Mouse (Mus musculus): ENCODE measurements around the gene Rbp2.

Gene Rbp2

GRCm38 (mm10) chr9:98510363-98511055 lies 24.6 kb downstream of the Rbp2 start:
- in situ Hi-C loops (cut with MboI, MseI): no loop called here

GRCm38 (mm10) chr9:98523872-98524271 lies 38.0 kb downstream of the Rbp2 start:
- in situ Hi-C loops (cut with MboI, MseI): no loop called here

GRCm38 (mm10) chr9:98524786-98525542 lies 39.0 kb downstream of the Rbp2 start:
- in situ Hi-C loops (cut with MboI, MseI): no loop called here

- in situ Hi-C loops (cut with MboI, MseI): no loop called here
Measured at GRCm38 (mm10) chr9:98525543-98525924, 39.6 kb downstream of the Rbp2 start.

GRCm38 (mm10) chr9:98527226-98527625 lies 41.3 kb downstream of the Rbp2 start:
- in situ Hi-C loops (cut with MboI, MseI): no loop called here

GRCm38 (mm10) chr9:98529776-98530175 lies 43.9 kb downstream of the Rbp2 start:
- in situ Hi-C loops (cut with MboI, MseI): no loop called here

GRCm38 (mm10) chr9:98530999-98531398 lies 45.1 kb downstream of the Rbp2 start:
- in situ Hi-C loops (cut with MboI, MseI): no loop called here

GRCm38 (mm10) chr9:98534675-98535280 lies 48.9 kb downstream of the Rbp2 start:
- in situ Hi-C loops (cut with MboI, MseI): no loop called here

GRCm38 (mm10) chr9:98535763-98536162 lies 49.8 kb downstream of the Rbp2 start:
- in situ Hi-C loops (cut with MboI, MseI): no loop called here

GRCm38 (mm10) chr9:98538017-98538712 lies 52.2 kb downstream of the Rbp2 start:
- in situ Hi-C loops (cut with MboI, MseI): no loop called here

- in situ Hi-C loops (cut with MboI, MseI): no loop called here
Measured at GRCm38 (mm10) chr9:98538713-98539360, 52.9 kb downstream of the Rbp2 start.

GRCm38 (mm10) chr9:98544042-98544441 lies 58.1 kb downstream of the Rbp2 start:
- in situ Hi-C loops (cut with MboI, MseI): no loop called here
